Mouse (Mus musculus): ENCODE data around the gene Rfx1.

DNA sequence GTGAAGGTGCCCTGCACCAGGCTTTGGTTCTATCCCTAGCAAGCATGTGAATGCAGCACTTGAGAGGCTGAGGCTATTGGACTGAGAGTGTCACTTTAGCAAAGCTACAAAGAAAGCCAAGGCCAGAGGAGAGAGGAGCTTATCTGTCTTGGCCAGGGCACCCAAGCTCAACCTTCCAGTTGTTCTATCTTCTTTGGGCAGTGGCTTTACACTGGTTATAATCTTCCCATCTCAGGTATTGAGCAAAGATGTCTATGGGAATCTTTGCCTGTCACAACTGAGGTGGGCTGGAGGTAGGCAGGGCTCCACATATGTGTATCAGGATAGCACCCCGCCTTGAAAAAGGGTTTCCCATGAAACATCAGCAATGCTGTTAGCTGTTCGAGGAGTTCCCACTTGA lies 6.4 kb upstream of the Rfx1 start:
- TF ChIP-seq CTCF (IDR thresholded peaks at IDR 0.05; ENCODE audit: borderline replicate concordance, insufficient read depth, low read length): no peak
- TF ChIP-seq POLR2A (IDR thresholded peaks at IDR 0.05; ENCODE audit: low read depth, low read length): no peak

All from embryonic fibroblast, embryonic 13.5 days (primary cell).